Mouse (Mus musculus) ES-Bruce4 (cell line): ENCODE measurements at regions not wholly inside any gene's neighbourhood (a gene's known extent, or its start where the extent isn't known, plus 50 kb on each side); places are given as distances from the start of the nearest gene placed in this dataset.

Experiments
- CTCF ChIP-seq: IDR thresholded peaks from one replicate; pipeline ENCODE4 v1.8.1; 2011; ENCODE audit warnings: low read depth, low read length
- EP300 ChIP-seq: IDR thresholded peaks from 2 replicates; pipeline ENCODE4 v1.6.1; 2011; ENCODE audit warnings: low read depth, low read length; ENCODE audit not compliant: insufficient read depth
- POLR2A ChIP-seq: IDR thresholded peaks from one replicate; pipeline ENCODE4 v1.8.1; 2011; ENCODE audit warnings: low read length; ENCODE audit not compliant: insufficient read depth

GRCm38 (mm10) chr17:45964031-45964430 lies 68.1 kb downstream of the Vegfa start:
- TF ChIP-seq CTCF (no peak), POLR2A (no peak), EP300 (no peak)
